Mouse (Mus musculus) megakaryocyte, embryonic 14.5 days (primary cell): ENCODE data around the gene Tango2.

Experiments used
- FLI1 ChIP-seq: IDR thresholded peaks from 2 replicates; pipeline ENCODE4 v1.6.1; 2012; ENCODE audit warnings: low read length, inconsistent platforms, mixed read lengths
- GATA1 ChIP-seq: IDR thresholded peaks from 3 replicates; pipeline ENCODE4 v1.6.1; 2012; ENCODE audit warnings: mixed read lengths, low read length, inconsistent platforms, borderline replicate concordance

DNA sequence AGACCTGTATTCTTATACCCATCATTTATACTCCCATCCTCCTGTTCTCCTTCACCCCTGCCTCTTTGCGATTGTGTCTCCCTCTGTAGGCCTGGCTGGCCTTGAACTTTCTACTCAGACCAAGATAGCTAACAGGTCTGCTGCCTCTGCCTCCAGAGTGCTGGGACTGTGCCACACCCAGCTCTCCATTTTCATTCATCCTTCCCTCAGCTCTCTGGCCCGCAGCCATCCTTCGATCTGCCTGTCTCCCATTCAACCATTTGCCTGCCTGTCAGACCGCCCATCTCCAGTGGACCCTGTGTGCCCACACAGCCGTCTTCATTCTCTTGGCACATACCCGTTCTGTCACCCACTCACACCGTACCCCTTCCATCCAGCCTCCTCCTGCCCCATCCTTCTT, 36.3 kb upstream of the Tango2 start:
- TF ChIP-seq GATA1 (no peak), FLI1 (no peak)
